Mouse (Mus musculus) R1 (cell line): ENCODE measurements around the gene Capns2.

ENCODE experiments used
- DNase-seq: peaks from one replicate; pipeline ENCODE4 v3.0.0-alpha.2; 2018; ENCODE audit warnings: low read depth, low spot score

Capns2 gene

DNA sequence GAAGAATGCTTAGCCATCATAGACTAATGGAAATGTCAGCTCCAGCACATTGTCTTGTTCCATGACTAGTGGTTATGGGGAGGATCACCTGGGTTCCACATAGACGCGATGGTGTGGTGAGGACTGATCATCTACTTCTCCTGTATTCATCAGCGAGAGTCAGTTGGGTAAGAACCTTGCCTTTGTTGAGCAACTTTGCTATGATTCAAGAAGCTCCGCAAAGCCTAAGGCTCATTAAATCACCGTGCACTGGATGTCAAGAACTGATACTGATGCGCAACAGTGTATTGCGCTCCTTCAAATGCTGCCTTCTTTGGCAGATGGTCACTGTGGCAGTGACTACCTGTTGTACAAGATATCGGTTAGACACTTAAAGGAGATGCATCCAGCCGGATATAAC lies 5.3 kb downstream of the Capns2 start:
- DNase-seq: no peak

DNA sequence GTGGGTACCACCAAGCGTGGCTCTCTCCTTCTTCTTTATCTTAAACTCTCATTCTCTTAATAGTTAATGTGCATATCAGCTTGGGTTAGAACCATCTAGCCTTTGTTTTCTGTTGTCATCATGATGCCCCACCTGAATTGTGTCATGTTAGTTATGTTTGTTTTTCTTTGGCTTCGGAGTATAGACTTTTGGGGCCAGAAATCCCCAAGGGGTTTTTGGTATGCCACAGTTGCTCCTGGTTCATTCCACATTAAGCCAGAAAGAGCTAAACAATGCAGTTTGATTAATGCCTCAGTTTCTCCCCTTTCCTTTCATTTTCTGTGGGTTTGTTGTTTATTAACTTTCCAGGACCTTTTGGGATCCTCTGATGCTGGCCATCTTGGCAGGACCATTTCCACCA lies 7.2 kb downstream of the Capns2 start:
- no peak for DNase-seq

GRCm38 (mm10) chr8:92911477-92911876 lies 10.3 kb downstream of the Capns2 start:
- no peak for DNase-seq

GRCm38 (mm10) chr8:92913396-92913795 lies 12.2 kb downstream of the Capns2 start:
- DNase-seq: no peak

DNA sequence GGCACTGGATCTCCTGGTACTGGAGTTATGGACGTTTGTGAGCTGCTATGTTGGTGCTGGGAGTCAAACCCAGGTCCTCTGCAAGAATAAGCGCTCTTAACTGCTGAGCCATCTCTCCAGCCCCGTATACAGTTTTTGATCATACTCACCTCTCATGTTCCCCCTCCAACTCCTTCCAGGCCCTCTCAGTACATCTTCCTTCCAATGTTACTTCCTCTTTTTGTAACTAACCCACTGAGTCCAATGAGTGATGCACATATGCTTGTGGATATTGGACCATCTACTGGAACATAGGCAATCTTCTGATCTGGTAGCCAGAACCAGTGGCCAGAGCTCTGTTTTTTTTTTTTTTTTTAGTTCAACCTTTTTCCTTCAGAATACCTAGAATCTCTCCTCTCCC lies 14.9 kb downstream of the Capns2 start:
- DNase-seq: no peak

DNA sequence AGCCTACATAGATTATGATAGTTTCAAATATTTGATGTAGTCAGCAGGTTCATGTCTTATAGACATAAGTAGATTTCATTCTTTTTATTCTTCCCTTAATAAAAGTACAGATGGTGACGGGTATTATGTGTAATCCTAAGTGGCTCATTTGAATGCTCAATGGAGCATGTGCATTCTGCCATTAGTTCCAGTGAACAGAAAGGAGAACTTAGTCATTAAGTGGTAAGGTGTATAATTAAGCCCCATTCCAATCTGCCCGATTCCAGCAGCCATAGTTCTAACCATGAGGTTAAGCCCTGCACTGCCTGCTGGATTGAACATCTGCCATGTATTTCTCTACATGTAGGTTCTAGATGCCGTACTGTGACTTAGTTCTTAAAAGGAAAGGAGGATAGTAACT lies 20.6 kb downstream of the Capns2 start:
- no peak for DNase-seq

GRCm38 (mm10) chr8:92928986-92929385 lies 27.8 kb downstream of the Capns2 start:
- no peak for DNase-seq

- no peak for DNase-seq
Observed at GRCm38 (mm10) chr8:92938056-92938455, 36.8 kb downstream of the Capns2 start.

- no peak for DNase-seq
Observed at GRCm38 (mm10) chr8:92949071-92949470, 47.9 kb downstream of the Capns2 start.

- DNase-seq: no peak
Observed at GRCm38 (mm10) chr8:92950639-92951371, 49.6 kb downstream of the Capns2 start.
